Mouse (Mus musculus): ENCODE data around the gene Lrrc4.
A peak's percentile ranks its signal among the peaks of the same experiment; 100 is the strongest.

Lrrc4 gene

GRCm38 (mm10) chr6:28831011-28831853 is at the start of gene Lrrc4:
Gene Lrrc4 (minus strand): TSS chr6:28831747.
- peak; percentile 24 for DNase-seq (ENCODE audit: low read depth, low spot score)

DNA sequence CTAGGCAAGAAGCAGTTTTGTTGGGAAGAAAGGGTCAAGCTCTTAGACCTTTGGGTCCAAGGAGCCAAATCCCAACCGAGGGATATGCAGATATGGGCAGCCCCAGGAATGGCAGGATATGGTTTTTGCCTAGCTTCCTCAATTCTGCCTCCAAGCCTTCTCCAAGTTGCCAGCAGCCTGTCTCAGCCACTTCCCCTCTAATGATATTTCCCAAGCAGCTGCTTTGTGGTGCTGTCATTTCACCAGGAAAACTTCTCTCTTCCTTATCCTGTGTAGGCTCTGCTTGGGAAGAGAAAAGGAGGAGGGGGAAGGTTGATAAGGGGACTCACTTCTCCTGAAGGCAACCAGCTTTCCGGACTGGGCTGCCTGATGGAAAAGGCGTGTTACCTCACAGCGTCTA is 49.4 kb upstream of the Lrrc4 start:
- DNase-seq (ENCODE audit: low read depth, low spot score): no peak

- no peak for DNase-seq (ENCODE audit: low read depth, low spot score)
These were observed 47.8 kb upstream of the Lrrc4 start for GRCm38 (mm10) chr6:28879315-28879714.

DNA sequence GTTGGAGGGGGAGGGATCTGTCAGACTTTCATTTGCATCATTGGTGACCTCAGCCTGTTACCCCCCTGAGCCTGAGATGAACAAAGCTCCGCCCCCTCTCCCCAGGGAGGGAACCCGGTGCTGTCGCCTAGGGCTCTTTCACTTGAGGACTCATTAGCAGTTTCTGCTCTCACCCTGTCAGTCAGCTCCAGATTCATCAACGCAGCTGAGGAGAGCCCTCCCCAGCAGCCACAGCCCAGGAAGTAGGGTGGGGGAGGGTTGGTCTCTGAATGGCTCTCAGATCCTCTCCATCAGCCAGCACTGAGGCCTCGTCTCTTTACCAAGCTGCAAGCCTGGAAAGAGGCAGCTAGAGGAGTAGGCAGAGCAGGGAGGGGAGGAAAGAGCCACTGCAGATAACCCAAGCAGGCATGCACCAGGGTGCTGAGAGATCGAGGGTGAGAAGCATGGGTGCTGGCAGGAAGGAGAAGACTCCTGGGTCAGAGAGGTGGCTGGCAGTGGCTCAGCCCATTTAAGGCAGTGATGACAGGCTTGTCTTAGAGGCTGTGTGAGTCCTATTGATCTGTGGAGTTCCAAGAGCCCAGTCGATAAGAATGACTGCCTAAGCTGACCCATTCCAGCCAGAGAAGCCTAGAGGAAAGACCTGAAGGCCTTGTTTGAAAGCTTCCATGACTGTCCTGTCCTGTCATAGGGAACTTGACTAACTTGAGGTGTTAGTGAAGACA is 46.6 kb upstream of the Lrrc4 start:
- DNase-seq (ENCODE audit: low read depth, low spot score): peak; percentile 67

- DNase-seq (ENCODE audit: low read depth, low spot score): no peak
These were observed 44.9 kb upstream of the Lrrc4 start for GRCm38 (mm10) chr6:28876492-28876891.

DNA sequence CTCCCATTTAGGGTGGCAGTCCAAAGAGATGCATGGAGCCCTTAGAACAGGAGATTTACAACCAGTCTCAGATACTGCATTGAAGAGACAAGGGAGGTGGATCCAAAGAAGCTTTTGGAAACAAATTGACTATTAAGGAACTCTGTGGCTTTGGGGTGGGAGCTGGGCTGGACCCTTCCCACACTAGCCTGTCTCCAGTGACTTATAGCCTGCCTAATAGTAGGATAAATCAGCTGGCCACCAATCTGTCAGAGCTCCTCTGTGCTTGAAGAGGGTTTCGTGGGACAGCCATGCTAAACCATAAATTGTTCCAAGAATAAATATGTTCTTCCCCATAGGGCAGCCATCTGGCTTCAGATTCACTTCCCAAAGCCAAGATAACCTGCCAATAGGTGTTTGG is 43.8 kb upstream of the Lrrc4 start:
- no peak for DNase-seq (ENCODE audit: low read depth, low spot score)

DNA sequence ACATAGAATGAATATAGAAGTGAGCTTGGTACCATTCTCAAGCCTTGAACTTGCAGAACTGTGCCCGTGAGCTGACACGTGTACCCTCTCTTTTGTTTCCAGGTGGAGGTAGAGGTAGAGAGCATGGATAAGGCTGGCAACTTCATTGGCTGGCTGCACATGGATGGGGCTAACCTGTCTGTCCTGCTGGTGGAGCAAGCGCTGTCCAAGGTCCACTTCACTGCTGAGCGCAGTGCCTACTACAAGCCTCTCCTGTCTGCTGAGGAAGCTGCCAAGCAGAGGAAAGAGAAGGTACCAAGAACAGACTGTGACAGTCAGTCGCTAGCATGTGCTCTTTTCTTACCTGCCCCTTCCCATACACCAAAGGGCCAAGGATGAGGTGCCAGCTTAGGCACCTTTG is 43.2 kb upstream of the Lrrc4 start:
- DNase-seq (ENCODE audit: low read depth, low spot score): no peak

GRCm38 (mm10) chr6:28874053-28874452 is 42.5 kb upstream of the Lrrc4 start:
- no peak for DNase-seq (ENCODE audit: low read depth, low spot score)

- no peak for DNase-seq (ENCODE audit: low read depth, low spot score)
These were observed 40.9 kb upstream of the Lrrc4 start for GRCm38 (mm10) chr6:28872421-28872795.

DNA sequence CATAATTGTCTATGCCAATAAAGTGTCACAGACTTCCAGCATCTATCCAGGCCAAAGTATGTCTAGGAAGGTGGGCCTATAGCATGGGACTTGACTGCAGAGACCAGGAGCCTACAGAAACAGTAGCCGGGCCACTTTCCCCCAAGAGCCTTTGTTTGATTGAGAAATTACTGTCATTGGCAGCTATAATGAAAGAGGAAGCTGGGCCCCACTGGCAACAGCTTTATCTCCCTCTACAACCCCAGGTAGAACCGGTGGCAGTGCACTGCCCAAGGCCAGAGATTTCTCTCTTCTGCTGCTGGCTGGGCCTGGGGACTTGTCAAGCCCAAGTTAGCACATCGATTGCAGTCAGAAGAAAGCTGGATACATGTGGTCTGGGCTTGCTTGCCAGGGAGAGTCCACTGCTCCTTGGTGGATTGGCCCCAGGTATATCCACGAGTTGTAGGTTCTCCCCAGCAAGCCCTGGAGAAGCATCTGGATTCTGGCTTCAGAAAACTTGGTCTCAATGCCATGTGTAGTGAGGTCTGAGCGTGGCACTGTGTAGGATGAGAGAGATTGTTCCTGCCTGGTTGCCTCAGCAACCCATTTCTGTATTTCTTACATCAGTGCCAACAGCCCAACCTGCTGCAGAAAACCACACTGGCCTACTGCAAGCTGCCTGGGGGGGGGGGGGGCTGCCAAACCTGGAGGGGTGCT is 40.3 kb upstream of the Lrrc4 start:
- no peak for DNase-seq (ENCODE audit: low read depth, low spot score)

GRCm38 (mm10) chr6:28867516-28868251 is 36.1 kb upstream of the Lrrc4 start:
- no peak for DNase-seq (ENCODE audit: low read depth, low spot score)

- DNase-seq (ENCODE audit: low read depth, low spot score): no peak
These were observed 34.7 kb upstream of the Lrrc4 start for GRCm38 (mm10) chr6:28866206-28866605.

DNA sequence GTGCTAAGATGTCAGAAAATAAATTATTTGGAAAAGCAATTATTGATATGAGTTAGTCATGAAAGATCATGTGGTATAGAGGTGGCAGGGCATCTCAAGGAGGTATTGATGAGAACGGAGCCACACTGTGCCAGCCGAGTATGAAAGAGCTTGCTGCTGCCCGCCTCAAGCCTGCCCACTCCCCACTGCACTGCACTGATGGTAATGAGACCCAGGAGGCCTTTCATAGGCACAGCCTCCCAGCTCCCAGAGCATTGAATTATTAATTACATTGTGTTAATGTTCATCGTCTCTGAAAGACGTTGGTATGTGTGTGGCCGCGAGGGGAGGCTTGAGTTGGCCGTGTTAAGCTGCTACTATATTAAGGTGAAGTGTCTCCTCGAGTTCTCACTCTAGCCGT is 33.6 kb upstream of the Lrrc4 start:
- no peak for DNase-seq (ENCODE audit: low read depth, low spot score)

- no peak for DNase-seq (ENCODE audit: low read depth, low spot score)
These were observed 33.1 kb upstream of the Lrrc4 start for GRCm38 (mm10) chr6:28864684-28865083.

DNA sequence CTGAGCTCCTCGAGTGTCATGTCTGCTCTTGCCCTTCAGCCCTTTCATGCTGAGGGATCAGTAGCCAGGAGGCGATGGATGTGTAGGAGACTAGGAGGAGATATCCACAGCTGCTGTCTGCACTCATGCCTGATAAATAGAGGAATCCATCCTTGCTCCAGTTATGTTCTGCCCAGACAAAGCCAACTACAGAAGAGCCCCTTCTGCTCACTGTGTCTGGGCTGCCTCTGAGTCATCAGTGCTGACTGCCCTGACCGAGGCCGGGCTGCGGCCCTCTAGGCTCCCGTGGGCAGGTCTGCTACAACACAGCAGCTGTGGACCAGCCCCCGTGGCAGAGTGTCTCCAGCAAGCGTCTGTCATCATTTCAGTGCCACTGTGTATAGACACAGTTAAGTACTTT is 30.8 kb upstream of the Lrrc4 start:
- no peak for DNase-seq (ENCODE audit: low read depth, low spot score)

DNA sequence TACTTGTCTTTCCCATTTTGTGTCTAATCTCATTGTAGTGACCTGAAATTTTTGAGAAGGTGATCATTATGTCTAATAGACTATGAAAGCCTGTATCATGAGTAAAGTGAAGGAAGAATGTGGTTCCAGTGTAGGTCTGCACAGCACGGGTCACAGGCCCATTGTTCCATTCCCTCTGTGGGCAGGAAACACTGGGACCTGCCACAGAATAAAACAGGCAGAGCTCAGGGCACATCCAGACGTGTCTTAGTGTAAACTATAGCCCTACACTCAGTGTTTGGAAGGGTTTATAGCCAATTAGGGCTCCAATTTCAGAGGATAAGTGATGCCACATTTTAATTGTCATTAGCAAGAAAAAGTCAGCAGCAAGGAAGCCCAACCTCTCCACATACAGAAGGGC is 29.4 kb upstream of the Lrrc4 start:
- DNase-seq (ENCODE audit: low read depth, low spot score): no peak

DNA sequence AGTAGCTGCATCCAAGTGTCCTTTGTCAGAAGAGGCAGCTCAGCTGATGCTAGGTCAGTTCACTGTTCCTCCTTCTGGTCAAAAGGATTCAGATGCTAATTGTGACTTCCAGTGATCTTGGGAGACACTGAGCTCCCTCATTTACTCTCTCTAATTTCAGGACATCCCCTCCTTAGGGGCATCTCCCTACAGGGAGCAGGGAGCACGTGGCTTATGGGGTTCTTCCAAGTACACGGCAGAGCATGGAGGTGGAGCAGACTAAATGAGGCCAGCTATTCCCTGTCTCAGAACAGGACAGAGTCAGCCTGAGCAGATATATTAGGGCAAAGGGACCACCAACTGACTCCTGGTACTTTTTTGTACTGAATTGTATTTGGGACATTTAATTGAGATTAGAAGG is 28.9 kb upstream of the Lrrc4 start:
- DNase-seq (ENCODE audit: low read depth, low spot score): peak; percentile 8

DNA sequence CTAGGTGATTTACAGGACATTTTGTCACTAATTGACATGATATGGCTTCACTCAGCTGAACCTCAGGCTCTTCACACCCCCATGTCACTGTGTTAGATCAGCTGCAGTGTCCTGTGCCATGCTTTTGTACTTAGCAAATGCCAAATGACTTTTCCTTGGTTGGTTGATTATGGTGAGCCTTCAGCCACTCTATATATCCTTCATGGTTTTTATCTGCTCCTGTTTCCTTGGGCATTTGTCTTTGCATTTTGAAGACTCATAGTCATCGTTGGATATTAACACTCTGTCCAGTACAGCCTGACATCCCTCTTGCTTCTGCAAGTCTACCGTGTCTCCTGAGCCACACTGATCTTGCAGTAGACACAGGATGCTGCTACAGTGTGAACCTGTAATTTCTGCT is 27.5 kb upstream of the Lrrc4 start:
- no peak for DNase-seq (ENCODE audit: low read depth, low spot score)

DNA sequence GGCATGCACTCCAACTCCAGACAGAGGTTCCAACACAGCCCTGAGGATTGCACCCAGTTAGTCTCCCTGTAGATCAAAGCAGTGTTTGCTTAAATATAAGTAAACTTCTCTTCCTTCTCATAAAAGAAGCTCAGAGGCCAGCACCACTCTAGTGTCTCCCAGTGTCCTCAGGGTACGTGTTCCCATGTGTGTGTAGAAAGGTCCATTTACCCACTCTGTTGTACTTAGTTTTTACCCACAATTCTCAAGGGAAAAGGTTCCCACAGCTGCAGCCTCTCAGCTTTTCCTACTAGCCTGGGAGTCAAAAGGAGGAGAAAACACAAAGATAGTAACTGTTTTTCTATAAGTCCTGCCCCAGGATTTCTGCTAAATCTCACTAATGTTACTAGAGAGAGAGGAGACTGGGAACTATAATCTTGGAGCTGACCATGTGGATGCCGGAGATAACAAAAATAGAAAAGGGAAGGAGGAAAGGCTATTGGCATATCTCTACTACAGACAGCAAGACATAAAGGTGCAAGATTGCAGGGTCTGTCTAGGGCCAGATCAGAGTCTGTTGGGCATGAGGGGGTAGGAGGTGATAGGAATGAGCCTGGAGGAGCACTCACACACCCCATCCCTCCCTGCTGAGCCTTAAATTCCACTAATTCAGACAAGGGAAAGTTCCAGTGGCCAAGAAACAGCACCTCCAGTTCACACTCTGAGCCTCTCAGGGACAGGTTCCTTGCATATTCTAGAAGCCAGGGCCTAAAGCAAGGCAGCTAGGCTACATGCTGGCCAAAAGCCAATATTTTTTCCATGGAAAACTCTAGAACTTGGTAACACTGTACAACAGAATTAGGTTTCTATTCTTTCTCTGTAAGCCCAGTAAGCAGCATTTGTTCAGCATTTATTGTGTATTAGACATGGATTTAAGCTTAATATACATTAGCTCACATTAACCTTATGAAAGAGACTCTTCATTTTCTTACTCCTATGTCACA is 25.9 kb upstream of the Lrrc4 start:
- DNase-seq (ENCODE audit: low read depth, low spot score): no peak

GRCm38 (mm10) chr6:28856789-28857188 is 25.2 kb upstream of the Lrrc4 start:
- no peak for DNase-seq (ENCODE audit: low read depth, low spot score)

GRCm38 (mm10) chr6:28855442-28855841 is 23.9 kb upstream of the Lrrc4 start:
- DNase-seq (ENCODE audit: low read depth, low spot score): no peak
